Mouse (Mus musculus): ENCODE measurements around the gene Cyp21a1. TPM values are rescaled to one million over a fixed set of nuclear protein-coding genes. Genes with fewer than 3 reads are reported as not detected.
"Not testable (repeated sequence)": the region's sequence is repeated elsewhere in the genome, so short reads cannot be mapped to it uniquely, and the experiment has no call there.

Cyp21a1 gene
- polyA plus RNA-seq, 1 experiment from 2014 or later, result not detected

DNA sequence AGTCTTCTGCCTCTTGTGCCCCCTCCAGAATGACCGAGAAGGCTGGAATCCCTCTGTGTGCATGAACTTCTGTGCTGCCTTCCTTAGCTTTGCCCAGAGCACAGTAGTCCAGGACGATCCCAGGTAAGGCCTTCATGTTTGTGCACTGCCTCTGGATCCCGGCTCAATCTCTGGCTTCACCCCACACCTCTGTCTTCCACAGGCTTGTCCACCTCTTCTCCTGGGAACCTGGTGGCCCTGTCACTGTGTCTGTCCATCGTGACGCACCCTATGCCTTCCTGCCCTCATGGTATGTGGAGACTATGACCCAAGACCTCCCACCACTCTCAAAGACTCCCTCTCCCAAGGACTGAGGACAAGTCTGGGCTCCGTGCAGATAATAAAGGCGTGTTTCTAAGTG, 34.4 kb upstream of the Cyp21a1 start:
- 85% methylated on average over 7 of the region's 7 CpGs for WGBS (ENCODE audit: insufficient replicate concordance)
- no peak for ATAC-seq (replicated peaks; ENCODE audit: insufficient number of reproducible peaks, low FRiP score, low TSS enrichment)
- H3K4me2 ChIP-seq, result peak overlapping the region; percentile 31; the same call in 1 of the 2 replicates

DNA sequence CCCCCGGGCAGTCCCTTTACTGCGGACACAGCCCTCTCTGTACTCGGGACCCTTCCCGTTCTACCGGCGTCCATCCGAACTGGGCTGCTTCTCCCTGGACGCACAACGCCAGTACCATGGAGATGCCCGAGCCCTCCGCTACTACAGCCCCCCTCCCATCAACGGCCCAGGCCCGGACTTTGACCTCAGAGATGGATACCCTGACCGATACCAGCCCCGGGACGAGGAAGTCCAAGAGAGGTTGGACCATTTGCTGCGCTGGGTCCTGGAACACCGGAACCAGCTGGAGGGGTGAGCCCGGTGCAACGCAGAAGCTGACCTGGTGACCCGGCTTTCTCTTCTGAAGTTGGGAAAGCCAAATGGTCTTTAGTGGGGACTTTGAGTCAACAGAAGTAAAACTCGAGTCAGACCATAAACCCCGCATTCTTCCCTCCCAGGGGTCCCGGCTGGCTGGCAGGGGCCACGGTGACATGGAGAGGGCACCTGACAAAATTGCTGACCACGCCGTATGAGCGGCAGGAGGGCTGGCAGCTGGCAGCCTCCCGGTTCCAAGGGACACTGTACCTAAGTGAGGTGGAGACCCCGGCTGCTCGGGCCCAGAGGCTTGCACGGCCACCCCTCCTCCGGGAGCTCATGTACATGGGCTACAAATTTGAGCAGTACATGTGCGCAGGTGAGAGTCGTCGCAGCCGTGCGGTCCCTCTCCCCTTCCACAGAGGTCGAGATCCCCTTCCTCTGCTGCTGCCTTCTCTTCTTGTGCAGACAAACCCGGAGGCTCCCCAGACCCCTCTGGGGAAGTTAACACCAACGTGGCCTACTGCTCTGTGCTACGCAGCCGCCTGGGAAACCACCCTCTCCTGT, 33.3 kb upstream of the Cyp21a1 start:
- peak overlapping the region; percentile 97 for H3K4me2 ChIP-seq
- peaks cover 16% of the 10 kb centered on the region for H3K4me1 ChIP-seq (ENCODE audit: control insufficient read depth, insufficient read depth, low read length)
- peaks cover 18% of the 10 kb centered on the region for H3K36me3 ChIP-seq (ENCODE audit: control insufficient read depth, insufficient read depth, low read length)
- peak overlapping the region; percentile 76 for H3K9ac ChIP-seq (ENCODE audit: low read depth, low read length)
- H3K27me3 ChIP-seq (ENCODE audit: control insufficient read depth, insufficient read depth, low read length), result no peaks in the 10 kb centered on the region
- H3K4me3 ChIP-seq (ENCODE audit: low read depth, low read length), result peak overlapping the region; percentile 72
- peak overlapping the region; percentile 3 for H3K27ac ChIP-seq (ENCODE audit: low read depth, low read length)
- no peak for ATAC-seq (replicated peaks; ENCODE audit: insufficient number of reproducible peaks, low FRiP score, low TSS enrichment)
- 36% methylated on average over 43 of the region's 43 CpGs for WGBS (ENCODE audit: insufficient replicate concordance)
- no peaks in the 10 kb centered on the region for H3K9me3 ChIP-seq (replicated peaks; ENCODE audit: control insufficient read depth, low read length)

More for the DNA sequence above, 34.4 kb upstream of the Cyp21a1 start:
- H3K36me3 ChIP-seq (ENCODE audit: control insufficient read depth, insufficient read depth, low read length), result peaks cover 20% of the 10 kb centered on the region
- H3K9me3 ChIP-seq (replicated peaks; ENCODE audit: control insufficient read depth, low read length), result no peaks in the 10 kb centered on the region
- no peaks in the 10 kb centered on the region for H3K27me3 ChIP-seq (ENCODE audit: control insufficient read depth, insufficient read depth, low read length)
- no peak overlapping the region for H3K27ac ChIP-seq (ENCODE audit: low read depth, low read length)
- H3K4me3 ChIP-seq (ENCODE audit: low read depth, low read length), result no peak overlapping the region
- H3K4me1 ChIP-seq (ENCODE audit: control insufficient read depth, insufficient read depth, low read length), result peaks cover 16% of the 10 kb centered on the region
- H3K9ac ChIP-seq (ENCODE audit: low read depth, low read length), result no peak overlapping the region

DNA sequence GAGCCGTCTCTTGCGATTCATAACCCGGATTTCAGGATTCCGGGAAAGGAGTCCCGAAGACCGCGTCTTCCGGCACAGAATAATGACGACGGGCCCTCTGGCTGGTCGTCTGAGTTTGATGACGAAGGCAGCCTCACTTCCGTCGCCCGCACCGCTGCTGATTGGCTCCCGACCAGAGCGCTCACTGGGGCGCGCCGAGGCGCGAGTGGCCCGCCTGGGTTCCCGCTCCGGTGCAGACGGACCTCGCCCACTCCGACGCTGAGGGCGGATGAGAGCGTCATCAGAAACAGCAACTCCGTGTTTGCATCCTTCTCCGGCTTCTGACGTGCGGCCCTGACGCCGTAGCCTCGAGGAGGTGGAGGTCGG, 32.5 kb upstream of the Cyp21a1 start, which contains the start of the genes Stk19 and Dxo:
Gene Stk19 (minus strand): TSS at position 90 of the 366 bp plus-strand sequence.
Gene Dxo (plus strand): TSS at position 164 of the 366 bp plus-strand sequence.
- under 1% methylated on average over 40 of the region's 40 CpGs for WGBS (ENCODE audit: insufficient replicate concordance)
- Histone ChIP-seq H3K9ac (ENCODE audit: low read depth, low read length) (peak within 1 kb of the TSS; percentile 76), H3K4me3 (ENCODE audit: low read depth, low read length) (peak within 1 kb of the TSS; percentile 72), H3K4me1 (ENCODE audit: control insufficient read depth, insufficient read depth, low read length) (peaks cover 16% of the 10 kb centered on the region), H3K36me3 (ENCODE audit: control insufficient read depth, insufficient read depth, low read length) (peaks cover 18% of the 10 kb centered on the region), H3K27ac (ENCODE audit: low read depth, low read length) (peak within 1 kb of the TSS; percentile 3), H3K9me3 (replicated peaks; ENCODE audit: control insufficient read depth, low read length) (no peaks in the 10 kb centered on the region), H3K4me2 (peak within 1 kb of the TSS; percentile 97), H3K27me3 (ENCODE audit: control insufficient read depth, insufficient read depth, low read length) (no peaks in the 10 kb centered on the region)
- ATAC-seq (replicated peaks; ENCODE audit: insufficient number of reproducible peaks, low FRiP score, low TSS enrichment), result peak; percentile 89

DNA sequence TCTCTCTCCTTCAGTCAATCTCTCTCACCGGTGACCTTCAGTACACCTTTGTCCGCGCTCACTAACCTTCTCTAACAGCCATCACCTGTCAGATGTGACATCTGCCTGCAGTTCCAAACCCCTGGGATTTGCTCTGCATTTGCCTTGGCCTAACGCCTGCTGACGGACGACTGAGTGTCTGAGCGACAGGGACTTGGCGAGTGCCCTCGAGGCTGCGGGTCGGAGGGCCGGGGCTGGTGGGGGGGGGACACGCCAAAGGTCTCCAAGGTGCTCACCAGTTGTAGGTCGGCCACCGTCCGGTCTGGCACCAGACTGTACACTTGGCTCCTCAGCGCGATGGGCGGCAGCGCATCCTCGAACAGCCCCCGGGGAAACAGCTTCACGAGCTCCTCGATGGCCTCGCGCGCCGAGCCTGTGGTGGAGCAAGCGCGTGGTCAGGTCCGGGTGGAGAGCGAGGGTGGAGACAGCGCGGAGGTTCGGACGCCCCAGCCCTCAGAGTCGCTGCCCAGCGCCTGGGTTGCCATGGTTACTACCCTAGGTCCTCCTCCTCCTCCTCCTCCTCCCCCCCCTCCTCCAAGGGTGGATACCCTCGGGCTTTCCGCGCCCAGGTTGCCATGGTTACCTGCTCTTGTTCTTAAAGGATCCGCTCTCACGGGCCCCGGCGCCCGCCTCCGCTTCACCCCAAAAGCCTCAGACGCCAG, 31.9 kb upstream of the Cyp21a1 start:
- H3K4me1 ChIP-seq (ENCODE audit: control insufficient read depth, insufficient read depth, low read length), result peaks cover 16% of the 10 kb centered on the region
- H3K9ac ChIP-seq (ENCODE audit: low read depth, low read length), result peak overlapping the region; percentile 76
- peak overlapping the region; percentile 97 for H3K4me2 ChIP-seq
- H3K27me3 ChIP-seq (ENCODE audit: control insufficient read depth, insufficient read depth, low read length), result no peaks in the 10 kb centered on the region
- H3K4me3 ChIP-seq (ENCODE audit: low read depth, low read length), result peak overlapping the region; percentile 72
- H3K36me3 ChIP-seq (ENCODE audit: control insufficient read depth, insufficient read depth, low read length), result peaks cover 18% of the 10 kb centered on the region
- H3K9me3 ChIP-seq (replicated peaks; ENCODE audit: control insufficient read depth, low read length), result no peaks in the 10 kb centered on the region
- 4% methylated on average over 48 of the region's 48 CpGs for WGBS (ENCODE audit: insufficient replicate concordance)
- H3K27ac ChIP-seq (ENCODE audit: low read depth, low read length), result peak overlapping the region; percentile 3; the same call in 1 of the 2 replicates
- peak; percentile 84 for ATAC-seq (replicated peaks; ENCODE audit: insufficient number of reproducible peaks, low FRiP score, low TSS enrichment)

DNA sequence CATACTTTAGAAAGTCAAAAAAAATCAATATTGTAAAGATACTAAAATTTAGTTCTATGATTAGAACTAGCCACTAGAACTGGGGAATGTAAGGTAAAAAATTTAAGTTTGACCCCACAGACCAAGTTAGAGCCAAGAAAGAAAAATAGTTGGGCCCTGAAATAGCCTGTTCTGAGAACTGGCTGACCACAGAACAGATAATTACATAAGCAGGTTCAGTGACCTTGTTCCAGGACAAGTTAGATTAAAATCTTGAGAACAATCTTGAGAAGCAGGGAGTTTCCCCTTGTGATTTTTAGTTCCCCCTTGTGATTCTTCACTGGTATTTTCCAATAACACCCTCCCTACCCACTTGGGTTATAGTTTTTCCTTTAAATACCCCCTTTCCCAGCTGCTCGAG, 26.4 kb upstream of the Cyp21a1 start:
- not testable (repeated sequence) for H3K4me1 ChIP-seq (ENCODE audit: control insufficient read depth, insufficient read depth, low read length); H3K27me3 ChIP-seq (ENCODE audit: control insufficient read depth, insufficient read depth, low read length); H3K9me3 ChIP-seq (replicated peaks; ENCODE audit: control insufficient read depth, low read length); H3K27ac ChIP-seq (ENCODE audit: low read depth, low read length); H3K4me3 ChIP-seq (ENCODE audit: low read depth, low read length); ATAC-seq (replicated peaks; ENCODE audit: insufficient number of reproducible peaks, low FRiP score, low TSS enrichment); H3K4me2 ChIP-seq; H3K9ac ChIP-seq (ENCODE audit: low read depth, low read length)
- peaks cover 25% of the 10 kb centered on the region for H3K36me3 ChIP-seq (ENCODE audit: control insufficient read depth, insufficient read depth, low read length)
- WGBS (ENCODE audit: insufficient replicate concordance), result 93% methylated on average over 1 of the region's 1 CpGs

DNA sequence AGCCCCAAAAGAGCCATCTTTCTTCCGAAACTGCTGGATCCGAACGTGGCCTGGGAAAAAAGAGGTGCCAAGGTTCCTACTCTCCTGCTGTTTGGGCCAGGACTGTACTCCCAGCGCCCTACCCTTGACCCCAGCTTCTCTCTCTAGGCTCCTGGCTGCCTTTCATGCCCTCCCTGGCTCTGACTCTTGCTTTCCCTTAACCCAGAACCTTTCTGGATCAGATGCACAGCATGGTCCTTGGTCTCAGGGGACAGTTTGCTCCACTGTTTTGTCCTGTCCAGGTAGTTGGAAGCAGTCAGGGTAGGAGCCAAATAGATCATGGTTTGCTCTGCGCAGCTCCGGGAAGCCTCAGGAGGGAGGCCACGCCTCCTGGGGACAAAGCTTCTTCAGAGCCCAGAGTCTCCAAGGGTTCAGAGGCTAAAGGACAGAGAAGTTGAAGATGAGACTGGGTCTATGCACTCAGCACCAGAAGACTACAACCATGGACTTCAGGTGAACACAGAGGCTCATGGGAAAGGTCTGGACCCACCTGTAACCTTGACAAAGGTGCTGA, 10.5 kb upstream of the Cyp21a1 start:
- Histone ChIP-seq H3K27ac (ENCODE audit: low read depth, low read length) (no peak overlapping the region), H3K4me1 (ENCODE audit: control insufficient read depth, insufficient read depth, low read length) (no peaks in the 10 kb centered on the region), H3K27me3 (ENCODE audit: control insufficient read depth, insufficient read depth, low read length) (no peaks in the 10 kb centered on the region), H3K4me2 (no peak overlapping the region), H3K4me3 (ENCODE audit: low read depth, low read length) (no peak overlapping the region), H3K9me3 (replicated peaks; ENCODE audit: control insufficient read depth, low read length) (no peaks in the 10 kb centered on the region), H3K36me3 (ENCODE audit: control insufficient read depth, insufficient read depth, low read length) (no peaks in the 10 kb centered on the region), H3K9ac (ENCODE audit: low read depth, low read length) (no peak overlapping the region)
- 79% methylated on average over 7 of the region's 7 CpGs for WGBS (ENCODE audit: insufficient replicate concordance)
- no peak for ATAC-seq (replicated peaks; ENCODE audit: insufficient number of reproducible peaks, low FRiP score, low TSS enrichment)

DNA sequence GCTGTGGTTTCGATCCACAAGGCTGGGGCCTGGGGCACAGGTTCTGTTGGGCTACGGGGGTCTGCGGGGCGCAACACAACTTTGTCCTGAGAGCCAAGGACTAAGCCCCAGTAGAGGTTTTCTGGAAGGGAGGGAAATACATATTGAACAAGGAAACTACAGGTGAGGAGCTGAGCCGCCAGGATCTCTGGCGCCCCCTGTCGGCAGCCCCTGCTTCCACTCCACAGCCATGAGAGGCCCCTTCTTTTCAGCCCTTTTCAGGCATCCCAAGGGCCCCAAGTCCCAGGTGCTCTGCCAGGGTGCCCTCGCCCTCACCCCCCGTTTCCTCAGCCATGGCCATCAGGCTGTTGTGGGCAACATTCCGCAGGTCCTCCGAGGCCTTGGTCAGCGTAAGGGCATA, 9.4 kb upstream of the Cyp21a1 start:
- 51% methylated on average over 12 of the region's 12 CpGs for WGBS (ENCODE audit: insufficient replicate concordance)
- not testable (repeated sequence) for H3K4me3 ChIP-seq (ENCODE audit: low read depth, low read length); H3K36me3 ChIP-seq (ENCODE audit: control insufficient read depth, insufficient read depth, low read length); H3K4me2 ChIP-seq; H3K4me1 ChIP-seq (ENCODE audit: control insufficient read depth, insufficient read depth, low read length); H3K27ac ChIP-seq (ENCODE audit: low read depth, low read length); H3K9ac ChIP-seq (ENCODE audit: low read depth, low read length); ATAC-seq (replicated peaks; ENCODE audit: insufficient number of reproducible peaks, low FRiP score, low TSS enrichment); H3K27me3 ChIP-seq (ENCODE audit: control insufficient read depth, insufficient read depth, low read length); H3K9me3 ChIP-seq (replicated peaks; ENCODE audit: control insufficient read depth, low read length)

DNA sequence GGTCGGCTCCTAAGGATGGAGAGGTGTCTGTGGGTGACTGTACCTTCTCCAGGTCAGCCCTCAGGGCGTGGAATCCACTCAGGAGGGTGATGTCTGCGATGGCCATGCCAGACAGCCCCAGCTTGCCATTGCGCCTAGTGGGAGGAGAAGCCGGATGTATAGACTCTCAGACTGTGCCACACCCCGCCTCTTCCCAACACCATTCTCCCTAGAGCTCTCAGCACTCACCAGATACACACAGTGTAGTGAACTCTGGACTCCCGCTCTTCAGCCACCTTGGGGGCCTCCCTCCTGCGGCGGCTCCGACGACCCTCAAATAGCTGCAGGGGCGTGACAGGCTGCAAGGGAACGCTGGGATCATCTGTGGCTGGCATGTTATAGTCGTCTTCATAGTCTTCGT, 6.9 kb upstream of the Cyp21a1 start:
- Histone ChIP-seq H3K9ac (ENCODE audit: low read depth, low read length) (no peak overlapping the region), H3K4me1 (ENCODE audit: control insufficient read depth, insufficient read depth, low read length) (no peaks in the 10 kb centered on the region), H3K9me3 (replicated peaks; ENCODE audit: control insufficient read depth, low read length) (no peaks in the 10 kb centered on the region), H3K36me3 (ENCODE audit: control insufficient read depth, insufficient read depth, low read length) (no peaks in the 10 kb centered on the region), H3K4me2 (no peak overlapping the region), H3K4me3 (ENCODE audit: low read depth, low read length) (no peak overlapping the region), H3K27me3 (ENCODE audit: control insufficient read depth, insufficient read depth, low read length) (no peaks in the 10 kb centered on the region), H3K27ac (ENCODE audit: low read depth, low read length) (no peak overlapping the region)
- WGBS (ENCODE audit: insufficient replicate concordance), result 66% methylated on average over 15 of the region's 15 CpGs
- no peak for ATAC-seq (replicated peaks; ENCODE audit: insufficient number of reproducible peaks, low FRiP score, low TSS enrichment)
